Mouse (Mus musculus) megakaryocyte-erythroid progenitor cell, adult 5-6 weeks (primary cell): Measurements from ENCODE around the gene B3gat3. TPM values are rescaled to one million over a fixed set of nuclear protein-coding genes. Genes with fewer than 3 reads are reported as not detected.
A peak's percentile ranks its signal among the peaks of the same experiment; 100 is the strongest.

Experiments
- ATAC-seq: replicated peaks from 2 replicates; pipeline ENCODE4 v1.8.0; 2016; ENCODE audit warnings: mild to moderate bottlenecking, inconsistent platforms; ENCODE audit not compliant: severe bottlenecking, poor library complexity, low FRiP score, low TSS enrichment
- total RNA-seq, 2 experiments: library from RNA; stranded (forward) in 1 of 2; stranded (reverse) in 1 of 2; fragments of 200-1000, 215-1000 nt in 1 of 2; fragments of >200 nt in 1 of 2; fragmentation: Nextera tagmentation in 1 of 2; gene quantifications; 2 replicates each; pipeline ENCODE4 v1.2.3; 2014 to 2017

B3gat3 gene
- total RNA-seq, 2 experiments from 2014 or later, result 17.6 to 36.8 TPM

GRCm38 (mm10) chr19:8897211-8897864 is 22.8 kb upstream of the B3gat3 start:
- peak; percentile 13; the same call in 1 of the 2 replicates for ATAC-seq

DNA sequence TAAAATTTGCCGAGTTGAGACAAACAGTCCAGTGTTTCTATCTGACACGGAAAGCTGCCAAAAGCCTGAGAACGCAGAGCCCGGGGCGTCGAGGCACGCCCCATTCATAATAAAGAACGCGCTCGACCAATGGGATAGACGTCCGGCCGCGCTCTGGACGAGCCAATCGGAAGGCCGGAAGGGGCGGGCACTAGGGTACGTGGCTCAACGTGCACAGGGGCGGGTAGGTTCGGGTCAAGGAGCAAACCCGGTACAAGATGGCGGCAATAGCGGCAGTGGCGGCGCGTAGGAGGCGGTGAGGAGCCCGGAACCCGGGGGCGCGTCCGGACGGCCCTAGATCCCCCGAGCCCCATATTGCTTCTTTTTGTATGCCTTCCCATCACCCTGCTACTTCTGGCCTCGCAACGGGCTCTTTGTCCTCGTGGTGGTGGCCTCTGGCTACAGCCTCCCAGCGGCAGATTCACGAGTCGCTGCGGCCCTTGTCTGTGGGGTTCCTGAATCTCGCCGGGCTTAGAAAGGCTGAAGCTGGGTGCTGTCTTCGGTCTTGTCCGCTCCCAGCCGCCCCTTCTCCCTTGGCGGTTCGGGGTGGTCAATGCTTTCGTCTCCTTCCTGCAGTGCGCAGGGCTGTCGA is 22.2 kb upstream of the B3gat3 start, which contains the start of gene Ganab:
Gene Ganab, plus strand, starts transcription at position 207 of the 631 bp plus-strand sequence.
- ATAC-seq, result peak; percentile 97

- ATAC-seq, result no peak
These were observed 21.6 kb upstream of the B3gat3 start for GRCm38 (mm10) chr19:8898576-8898975.

DNA sequence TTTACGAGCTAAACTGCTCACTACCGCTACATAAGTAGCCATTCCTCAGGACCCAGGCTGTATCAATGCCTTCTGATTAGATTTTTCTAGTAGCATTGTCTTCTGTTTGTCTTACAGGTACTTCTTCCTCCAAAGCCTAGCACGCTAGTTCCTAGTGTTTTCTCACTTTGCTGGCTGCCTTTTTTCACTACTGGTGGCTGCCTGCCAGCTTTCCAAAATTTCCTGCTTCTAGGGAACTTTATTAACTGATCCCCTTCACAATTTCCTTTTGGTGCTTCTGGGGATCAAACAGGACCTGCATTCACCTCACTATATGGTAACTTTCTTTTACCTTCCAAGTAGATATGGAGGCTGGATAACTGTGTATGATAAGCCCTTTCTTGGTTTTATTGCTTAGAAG is 21.1 kb upstream of the B3gat3 start:
- ATAC-seq, result no peak

- ATAC-seq, result no peak
These were observed 16.8 kb upstream of the B3gat3 start for GRCm38 (mm10) chr19:8903412-8903811.

DNA sequence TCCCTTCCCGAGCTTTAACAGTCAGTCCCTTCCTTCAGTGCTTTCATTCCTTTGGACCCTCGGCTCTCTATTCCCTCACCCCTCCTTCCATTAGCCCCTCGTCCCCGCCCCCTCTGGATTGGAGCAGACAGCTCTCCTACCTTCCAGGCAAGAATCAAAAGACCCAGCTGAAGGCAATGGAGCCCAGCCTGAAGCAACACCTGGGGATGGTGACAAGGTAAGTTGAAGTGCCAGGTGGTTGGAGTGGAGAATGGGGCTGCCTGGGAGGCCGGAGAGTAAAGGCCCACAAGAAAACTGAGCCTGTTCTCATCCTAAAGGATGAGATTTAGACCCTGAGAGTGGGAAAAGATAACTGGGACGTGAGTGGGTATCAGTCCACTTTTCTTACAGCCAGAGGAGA is 11.6 kb upstream of the B3gat3 start:
- no peak for ATAC-seq

DNA sequence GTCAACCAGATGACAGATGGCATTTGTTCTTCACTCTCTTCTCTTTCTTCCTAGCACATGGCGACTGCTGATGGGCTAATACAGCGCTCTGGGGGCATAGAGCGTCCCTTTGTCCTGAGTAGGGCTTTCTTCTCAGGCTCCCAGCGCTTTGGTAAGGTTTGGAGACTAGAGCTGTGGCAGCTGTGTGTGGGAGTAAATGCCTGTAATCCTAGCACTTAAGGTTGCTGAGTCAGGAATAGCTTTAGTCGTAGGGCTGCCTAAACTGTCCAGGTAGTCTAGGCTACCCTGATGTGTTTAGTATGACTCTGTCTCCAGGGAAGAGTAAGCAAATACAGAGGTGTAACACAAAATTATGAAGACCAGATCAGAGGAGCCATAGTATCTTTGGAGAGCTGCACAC is 8.4 kb upstream of the B3gat3 start:
- no peak for ATAC-seq

DNA sequence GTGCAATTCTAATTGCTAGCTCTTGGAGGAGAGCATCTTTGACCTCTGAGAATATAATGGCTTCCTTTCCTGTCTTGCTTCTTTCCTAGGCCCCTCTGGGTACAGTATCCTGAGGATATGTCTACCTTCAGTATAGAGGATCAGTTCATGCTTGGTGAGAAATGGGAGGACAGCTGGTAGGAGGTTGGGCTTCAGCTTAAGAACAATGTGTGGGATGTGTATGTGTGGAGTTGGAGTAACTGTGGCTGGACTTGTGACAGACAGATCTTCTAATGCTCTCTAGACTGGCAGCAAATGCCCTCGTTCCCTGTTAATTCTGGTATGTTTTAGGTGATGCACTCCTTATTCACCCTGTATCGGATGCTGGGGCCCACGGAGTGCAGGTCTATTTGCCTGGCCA is 6.0 kb upstream of the B3gat3 start:
- no peak for ATAC-seq

GRCm38 (mm10) chr19:8919000-8919399 is 1.2 kb upstream of the B3gat3 start:
- no peak for ATAC-seq

GRCm38 (mm10) chr19:8919684-8920072 is 496 bp upstream of the B3gat3 start:
- no peak for ATAC-seq

DNA sequence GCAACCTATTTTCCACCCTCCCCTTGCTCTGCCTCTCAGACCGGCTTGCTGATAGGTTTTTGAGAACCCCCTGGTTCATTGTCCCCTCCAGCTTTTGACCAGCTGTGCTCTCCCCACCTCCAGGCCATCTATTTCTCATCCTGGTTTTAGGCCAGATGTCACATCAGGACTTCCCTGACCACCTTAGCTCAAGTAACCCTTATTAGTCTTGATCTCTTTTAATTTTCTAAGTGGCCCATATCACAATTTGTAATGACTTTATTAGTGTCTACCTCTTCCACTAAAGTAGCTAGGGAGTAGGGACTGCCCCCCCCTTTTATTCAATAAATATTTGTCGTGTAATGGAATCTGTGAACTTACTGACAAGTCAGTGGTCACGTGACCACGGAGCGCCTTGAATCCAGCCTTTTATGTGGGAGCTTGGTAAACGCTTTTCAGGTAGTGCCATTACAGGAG is 690 bp downstream of the B3gat3 start:
- 0 out of 2 replicates have a peak, but pooled peaks have one; percentile 29 for ATAC-seq

- ATAC-seq, result no peak
These were observed 1.6 kb downstream of the B3gat3 start for GRCm38 (mm10) chr19:8921741-8922140.

DNA sequence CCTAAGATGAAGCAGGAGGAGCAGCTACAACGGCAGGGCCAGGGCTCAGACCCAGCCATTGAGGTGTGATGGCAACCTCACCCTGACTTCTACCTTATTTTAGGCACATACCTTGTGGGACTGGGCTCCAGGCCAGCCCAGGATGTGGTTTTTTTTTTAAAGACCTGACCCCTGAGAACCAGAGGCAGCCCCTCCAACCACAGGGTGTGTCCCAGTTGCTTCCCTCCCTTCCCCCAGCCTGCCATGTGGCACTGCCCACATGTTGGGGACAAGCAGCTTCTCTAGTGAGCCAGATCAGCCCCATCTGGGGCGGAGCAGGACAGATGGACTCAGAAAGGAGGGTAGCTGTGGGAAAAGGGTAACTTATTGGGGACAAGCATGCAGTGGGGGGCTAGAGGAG is 6.6 kb downstream of the B3gat3 start:
- no peak for ATAC-seq

- ATAC-seq, result peak; percentile 68
These were observed 7.8 kb downstream of the B3gat3 start for GRCm38 (mm10) chr19:8927891-8928525.

- ATAC-seq, result peak; percentile 51
These were observed 8.6 kb downstream of the B3gat3 start for GRCm38 (mm10) chr19:8928689-8929223.

DNA sequence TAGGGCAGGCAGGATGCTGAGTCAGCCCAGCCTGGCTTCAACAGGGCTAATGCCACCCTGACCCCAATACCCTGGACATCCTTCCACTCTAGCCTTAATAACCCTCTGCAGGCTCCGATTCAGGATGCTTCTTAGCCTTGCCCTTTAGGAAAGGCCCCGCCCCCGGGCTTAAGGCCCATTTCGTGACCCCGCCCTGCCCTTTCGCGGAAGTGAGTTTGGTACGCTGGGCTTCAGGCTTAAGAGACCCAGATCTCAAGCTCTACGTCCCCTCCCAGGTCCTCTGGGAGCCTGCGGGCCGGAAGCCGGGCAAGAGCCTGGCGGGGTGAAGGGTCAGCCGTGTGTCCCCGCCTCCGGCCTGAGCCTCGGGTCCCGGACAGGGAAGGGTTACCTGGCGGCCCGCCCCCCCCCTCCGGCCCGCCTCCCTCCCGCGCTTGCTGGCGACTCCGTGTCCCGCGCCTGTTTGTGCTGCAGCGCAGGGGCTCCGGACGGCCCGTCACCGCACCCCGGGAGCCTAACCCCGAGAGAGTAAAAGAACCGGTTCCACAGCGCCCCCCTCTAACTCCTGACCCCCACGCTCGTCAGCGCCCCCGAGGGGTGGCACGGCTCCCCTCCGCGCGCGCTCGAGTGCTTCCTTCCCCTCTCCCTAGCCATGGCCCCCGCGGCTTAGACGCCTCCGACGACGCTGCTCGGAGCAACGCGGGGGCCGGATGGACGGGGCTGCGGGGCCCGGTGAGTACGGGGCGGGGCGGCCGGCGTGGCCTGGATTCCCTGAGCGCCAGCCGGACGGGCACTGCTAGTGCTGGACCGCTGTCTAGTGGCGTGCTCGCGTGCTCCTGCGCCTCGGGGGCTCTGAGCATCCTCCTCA is 9.3 kb downstream of the B3gat3 start, which contains the start of the genes Rom1 and Eml3:
Gene Rom1, minus strand, starts transcription at position 133 of the 865 bp plus-strand sequence.
Gene Eml3, plus strand, starts transcription at position 329 of the 865 bp plus-strand sequence.
- peak; percentile 36 for ATAC-seq

GRCm38 (mm10) chr19:8930117-8930516 is 9.9 kb downstream of the B3gat3 start:
- ATAC-seq, result no peak

DNA sequence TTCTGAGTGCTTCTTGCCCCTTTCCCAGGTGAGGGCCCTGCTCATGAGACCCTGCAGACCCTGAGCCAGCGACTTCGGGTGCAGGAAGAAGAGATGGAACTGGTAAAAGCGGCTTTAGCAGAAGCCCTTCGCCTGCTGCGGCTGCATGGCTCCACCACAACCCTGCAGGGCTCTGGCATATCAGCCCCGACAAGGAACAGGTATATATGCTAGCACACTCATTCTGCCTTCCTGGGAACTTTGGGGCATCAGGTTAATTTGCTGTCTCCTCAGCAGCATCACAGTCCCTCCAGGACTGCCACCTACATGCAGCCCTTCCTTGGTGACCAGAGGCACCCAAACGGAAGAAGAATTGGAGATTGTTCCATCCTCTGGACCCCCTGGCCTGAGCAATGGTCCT is 10.6 kb downstream of the B3gat3 start:
- no peak for ATAC-seq

- no peak for ATAC-seq
These were observed 16.6 kb downstream of the B3gat3 start for GRCm38 (mm10) chr19:8936736-8937135.
